Mouse (Mus musculus): Measurements from ENCODE around the gene Spata5.

Spata5 gene

GRCm38 (mm10) chr3:37614878-37615650 is 195.4 kb downstream of the Spata5 start:
- no peak for DNase-seq (ENCODE audit: low read depth, low spot score)

- no peak for DNase-seq (ENCODE audit: low read depth, low spot score)
Measured at GRCm38 (mm10) chr3:37616586-37617547, 197.2 kb downstream of the Spata5 start.
